Mouse (Mus musculus) B cell, adult 67 days (primary cell): ENCODE measurements around the gene Hist1h2bg. TPM values are rescaled to one million over a fixed set of nuclear protein-coding genes. Genes with fewer than 3 reads are reported as not detected.

Source experiments
- total RNA-seq, 2 experiments: library from RNA; stranded (reverse); gene quantifications; 4 replicates each; pipeline ENCODE4 v1.2.4; 2023

Hist1h2bg gene
- total RNA-seq, 2 experiments from 2014 or later = 649 to 669 TPM

Other genes with a start within 250 kb of the Hist1h2bg start
- 10 to 100 TPM; 20.6 to 20.7 TPM for gene Zfp322a, start 202.2 kb upstream of the Hist1h2bg start, total RNA-seq
- gene Abt1, start 147.5 kb upstream of the Hist1h2bg start, total RNA-seq = 10 to 100 TPM; 17.4 to 18.2 TPM
- not detected for gene Btn1a1, start 105.5 kb upstream of the Hist1h2bg start, total RNA-seq
- gene Btn2a2, start 82.5 kb upstream of the Hist1h2bg start, total RNA-seq = under 1 TPM; 0.65 to 0.67 TPM
- gene Hist1h4h, start 40.3 kb upstream of the Hist1h2bg start, total RNA-seq = 100 to 1,000 TPM; 457 TPM
- gene Hist1h2af, start 37.5 kb upstream of the Hist1h2bg start, total RNA-seq = 10 to 100 TPM; 21.3 to 28.8 TPM
- 1 to 10 TPM; 1.4 to 6.9 TPM for gene Hist1h3g, start 36.0 kb upstream of the Hist1h2bg start, total RNA-seq
- gene Hist1h2bh, start 28.0 kb upstream of the Hist1h2bg start, total RNA-seq = 10 to 100 TPM; 10.0 to 13.0 TPM
- gene Hist1h3f, start 27.3 kb upstream of the Hist1h2bg start, total RNA-seq = 100 to 1,000 TPM; 111 to 119 TPM
- 10 to 100 TPM; 55.2 to 82.9 TPM for gene Hist1h4f, start 19.7 kb upstream of the Hist1h2bg start, total RNA-seq
- gene Hist1h1d, start 18.1 kb upstream of the Hist1h2bg start, total RNA-seq = 10 to 100 TPM; 31.1 to 36.2 TPM
- 100 to 1,000 TPM; 326 to 342 TPM for gene Hist1h3e, start 9.0 kb upstream of the Hist1h2bg start, total RNA-seq
- 10 to 100 TPM; 29.2 to 42.2 TPM for gene Hist1h2ae, start 176 bp upstream of the Hist1h2bg start, total RNA-seq
- gene Hist1h2bf, start 2.8 kb downstream of the Hist1h2bg start, total RNA-seq = 100 to 1,000 TPM; 327 to 367 TPM
- gene Hist1h2ad, start 3.0 kb downstream of the Hist1h2bg start, total RNA-seq = 10 to 100 TPM; 42.6 to 61.1 TPM
- 10 to 100 TPM; 40.0 to 45.0 TPM for gene Hist1h3d, start 4.4 kb downstream of the Hist1h2bg start, total RNA-seq
- gene Hist1h4d, start 10.2 kb downstream of the Hist1h2bg start, total RNA-seq = 100 to 1,000 TPM; 183 to 195 TPM
- 10 to 100 TPM; 41.6 to 47.3 TPM for gene Hist1h2be, start 49.7 kb downstream of the Hist1h2bg start, total RNA-seq
- gene Hist1h1e, start 51.2 kb downstream of the Hist1h2bg start, total RNA-seq = 100 to 1,000 TPM; 385 to 413 TPM
- 10 to 100 TPM; 12.5 to 15.6 TPM for gene Hist1h2ac, start 112.6 kb downstream of the Hist1h2bg start, total RNA-seq
- 10 to 100 TPM; 24.1 to 30.1 TPM for gene Hist1h2bc, start 112.8 kb downstream of the Hist1h2bg start, total RNA-seq
- gene Hist1h1t, start 124.4 kb downstream of the Hist1h2bg start, total RNA-seq = under 1 TPM; 0.65 to 0.84 TPM
- 100 to 1,000 TPM; 222 to 255 TPM for gene Hist1h4c, start 127.1 kb downstream of the Hist1h2bg start, total RNA-seq
- 1 to 10 TPM in 1 of 2 experiments, not detected in 1; 1.9 TPM for gene Hfe, start 139.5 kb downstream of the Hist1h2bg start, total RNA-seq
- gene Hist1h1c, start 167.4 kb downstream of the Hist1h2bg start, total RNA-seq = 1,000 to 10,000 TPM in 1 of 2 experiments, 100 to 1,000 TPM in 1; 877 to 1,039 TPM
- gene Hist1h3c, start 174.2 kb downstream of the Hist1h2bg start, total RNA-seq = 1 to 10 TPM; 6.8 to 7.4 TPM
- gene Hist1h2bb, start 175.3 kb downstream of the Hist1h2bg start, total RNA-seq = 10 to 100 TPM; 85.2 to 91.3 TPM
- gene Hist1h2ab, start 179.7 kb downstream of the Hist1h2bg start, total RNA-seq = 100 to 1,000 TPM; 102 to 130 TPM
- gene Hist1h3b, start 180.9 kb downstream of the Hist1h2bg start, total RNA-seq = 10 to 100 TPM; 41.3 to 45.0 TPM
- 100 to 1,000 TPM in 1 of 2 experiments, 10 to 100 TPM in 1; 90.1 to 106 TPM for gene Hist1h4b, start 185.6 kb downstream of the Hist1h2bg start, total RNA-seq
- 100 to 1,000 TPM; 142 to 168 TPM for gene Hist1h4a, start 189.8 kb downstream of the Hist1h2bg start, total RNA-seq
- 100 to 1,000 TPM; 448 to 459 TPM for gene Hist1h3a, start 191.0 kb downstream of the Hist1h2bg start, total RNA-seq
- 10 to 100 TPM; 39.6 TPM for gene Hist1h1a, start 192.3 kb downstream of the Hist1h2bg start, total RNA-seq
- not detected for gene Trim38, start 198.5 kb downstream of the Hist1h2bg start, total RNA-seq
- not detected for gene Slc17a2, start 235.6 kb downstream of the Hist1h2bg start, total RNA-seq